8 mouse cellular contexts compared by ENCODE assay signal in the genomic region with DNA sequence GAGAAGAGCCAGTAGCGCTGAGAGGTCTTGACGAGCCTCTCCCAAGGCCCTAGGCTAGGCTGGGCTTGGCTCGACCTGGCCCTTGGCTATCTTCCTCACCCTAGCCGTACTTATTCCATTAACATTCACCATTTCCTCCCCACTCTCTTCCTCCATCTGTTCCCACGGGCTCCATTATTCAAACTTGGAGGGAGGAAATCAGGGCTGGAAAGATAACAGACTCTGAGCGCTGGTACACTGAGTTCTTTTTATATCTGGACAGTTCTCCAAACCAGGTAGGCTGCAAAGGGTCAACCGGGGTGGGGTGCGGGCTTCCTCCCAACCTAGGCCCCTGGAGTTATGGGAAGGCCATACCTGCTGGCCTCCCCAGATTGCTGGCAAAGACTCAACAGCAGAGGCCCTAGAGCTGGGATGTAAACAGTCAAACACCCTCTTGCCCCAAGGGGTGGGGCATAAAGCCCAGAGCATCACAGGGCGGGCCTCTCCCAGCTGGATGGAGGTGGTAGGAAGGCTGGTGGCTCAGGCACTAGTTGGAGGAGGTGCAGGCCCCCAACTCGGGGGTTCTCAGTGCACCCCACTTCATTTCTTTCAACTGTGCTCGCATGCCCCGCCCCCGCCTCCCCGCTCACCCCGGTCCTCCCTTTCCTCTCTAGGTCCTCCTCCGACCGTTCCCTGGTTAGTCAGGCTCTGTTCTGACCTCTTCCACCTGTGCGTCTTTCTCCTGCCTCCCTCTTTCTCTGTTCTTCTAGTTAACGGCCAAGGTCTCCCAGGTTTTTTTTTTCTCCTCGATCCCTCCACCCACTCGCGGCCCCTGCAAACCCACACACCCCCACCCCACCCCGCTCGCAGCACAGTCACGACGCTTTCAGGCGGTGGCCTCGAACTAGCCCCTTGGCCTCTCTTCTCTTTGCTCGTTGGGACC. TPM values are rescaled to one million over a fixed set of nuclear protein-coding genes. Genes with fewer than 3 reads are reported as not detected.
DNase-seq lines count a peak whose midpoint lies in the region; ATAC-seq and TF ChIP-seq lines count a peak whose summit lies in the region.

A gene (plus strand): TSS at position 146 of the 922 bp plus-strand sequence.

- DNase-seq in CD4-positive, CD25-positive, alpha-beta regulatory T cell, adult 2 months (ENCODE audit: low read depth, low spot score), result peak; percentile 30
- peak; percentile 67 to 73 for DNase-seq in cerebellum, adult 2 months
- peak; percentile 99 for DNase-seq in heart, adult 11 months
- DNase-seq in kidney, adult 18-20 months, result peak; percentile 49
- peak; percentile 70 for DNase-seq in lung, postnatal 0 days (ENCODE audit: low spot score)
- no peak for DNase-seq in frontal cortex, postnatal 10 days (ENCODE audit: low spot score in 2 of 2)

- 0 out of 2 replicates have a peak, but pooled peaks have one; percentile 8 for TF ChIP-seq EP300 in lung, postnatal 0 days (IDR thresholded peaks at IDR 0.05)

- H3K4me3 ChIP-seq in cerebellum, adult 2 months (replicated peaks; ENCODE audit: insufficient read depth, low read depth, low read length), result peak within 1 kb of the TSS; percentile 34
- H3K4me3 ChIP-seq in lung, postnatal 0 days (ENCODE audit: low read depth, low read length), result peak within 1 kb of the TSS; percentile 42
- peak within 1 kb of the TSS; percentile 48 for H3K4me3 ChIP-seq in stomach, embryonic 15.5 days (replicated peaks)

- peak within 1 kb of the TSS; percentile 77 for H3K4me2 ChIP-seq in lung, postnatal 0 days (replicated peaks; ENCODE audit: low read depth, low read length)
- peak within 1 kb of the TSS; percentile 81 for H3K4me2 ChIP-seq in stomach, embryonic 15.5 days

- ATAC-seq in CD4-positive, CD25-positive, alpha-beta regulatory T cell, adult 4 months, result no peak
- peak; percentile 71 for ATAC-seq in lung, postnatal 0 days
- ATAC-seq in stomach, embryonic 15.5 days (ENCODE audit: insufficient read depth, low FRiP score, low read depth), result peak; percentile 56

- no peaks in the 10 kb centered on the region for H3K27me3 ChIP-seq in cerebellum, adult 2 months (ENCODE audit: control insufficient read depth, insufficient read depth, low read length)
- H3K27me3 ChIP-seq in lung, postnatal 0 days (replicated peaks; ENCODE audit: insufficient read depth, low read length), result no peaks in the 10 kb centered on the region
- H3K27me3 ChIP-seq in stomach, embryonic 15.5 days (replicated peaks), result no peaks in the 10 kb centered on the region

- peak within 1 kb of the TSS; percentile 36; the same call in 1 of the 2 replicates for H3K9ac ChIP-seq in lung, postnatal 0 days (replicated peaks; ENCODE audit: low read depth)
- H3K9ac ChIP-seq in stomach, embryonic 15.5 days, result peak within 1 kb of the TSS; percentile 63

- no peak for TF ChIP-seq POLR2A in cerebellum, adult 2 months (IDR thresholded peaks at IDR 0.05; ENCODE audit: borderline replicate concordance, insufficient read depth, low read length)

- peak within 1 kb of the TSS; percentile 60; the same call in 1 of the 2 replicates for H3K27ac ChIP-seq in cerebellum, adult 2 months (ENCODE audit: insufficient read depth, low read length)
- H3K27ac ChIP-seq in lung, postnatal 0 days (ENCODE audit: low read length), result peak within 1 kb of the TSS; percentile 62; the same call in 1 of the 2 replicates
- H3K27ac ChIP-seq in stomach, embryonic 15.5 days, result peak within 1 kb of the TSS; percentile 83

- TF ChIP-seq CTCF in cerebellum, adult 2 months (IDR thresholded peaks at IDR 0.05; ENCODE audit: borderline replicate concordance, insufficient read depth, low read depth, low read length), result no peak
- no peak for TF ChIP-seq CTCF in lung, postnatal 0 days (IDR thresholded peaks at IDR 0.05)

- H3K36me3 ChIP-seq in lung, postnatal 0 days (ENCODE audit: insufficient read depth, low read length), result peaks cover 9% of the 10 kb centered on the region; the same call in 1 of the 2 replicates
- H3K36me3 ChIP-seq in stomach, embryonic 15.5 days, result 0 out of 2 replicates have a peak, but pooled peaks cover 11% of the 10 kb centered on the region

- WGBS in cerebellum, adult 2 months, result 18% methylated on average over 29 of the region's 29 CpGs
- 9% methylated on average over 26 of the region's 29 CpGs for WGBS in lung, postnatal 0 days
- 8% methylated on average over 29 of the region's 29 CpGs for WGBS in stomach, embryonic 15.5 days

- peaks cover 36% of the 10 kb centered on the region for H3K4me1 ChIP-seq in cerebellum, adult 2 months (ENCODE audit: control insufficient read depth, insufficient read depth, low read length)
- H3K4me1 ChIP-seq in lung, postnatal 0 days (ENCODE audit: insufficient read depth, low read depth, low read length), result peaks cover 13% of the 10 kb centered on the region; the same call in 1 of the 2 replicates
- H3K4me1 ChIP-seq in stomach, embryonic 15.5 days, result peaks cover 22% of the 10 kb centered on the region

- H3K9me3 ChIP-seq in lung, postnatal 0 days (ENCODE audit: low read length), result no peaks in the 10 kb centered on the region
- no peaks in the 10 kb centered on the region for H3K9me3 ChIP-seq in stomach, embryonic 15.5 days

RNA-seq across cellular contexts. Expression of the gene that starts here (rescaled TPM):
- polyA plus RNA-seq in CD4-positive, CD25-positive, alpha-beta regulatory T cell, adult 4 months (2017; shearing (Covaris generic)), result under 1 TPM; 0.27 to 0.81 TPM
- 0.52 and 1.0 TPM in 2 replicates for polyA plus RNA-seq in cerebellum, adult 2 months (2012; rRNA removed)
- 10.1 and 10.9 TPM in 2 replicates for polyA plus RNA-seq in lung, postnatal 0 days (2015; fragmentation: Nextera tagmentation; extraction: Ambion mirVana)
- 11.3 and 12.3 TPM in 2 replicates for polyA plus RNA-seq in stomach, embryonic 15.5 days (2015; fragmentation: Nextera tagmentation; extraction: Ambion mirVana)

Comparison
In these comparisons a context has a peak if more than half of its experiments do, and no peak if none do; other contexts are left out.
1. DNase-seq: peak in CD4-positive, CD25-positive, alpha-beta regulatory T cell, adult 2 months (single experiment), cerebellum, adult 2 months (2 of 2), heart, adult 11 months (single experiment), kidney, adult 18-20 months (single experiment) and lung, postnatal 0 days (single experiment); none in frontal cortex, postnatal 10 days (0 of 2).
2. Peak in every context shown above with its lines, with median percentiles within 50 percentile points of each other: H3K27ac ChIP-seq and H3K4me3 ChIP-seq.